Mouse (Mus musculus): ENCODE measurements around the gene Gpr18.

DNA sequence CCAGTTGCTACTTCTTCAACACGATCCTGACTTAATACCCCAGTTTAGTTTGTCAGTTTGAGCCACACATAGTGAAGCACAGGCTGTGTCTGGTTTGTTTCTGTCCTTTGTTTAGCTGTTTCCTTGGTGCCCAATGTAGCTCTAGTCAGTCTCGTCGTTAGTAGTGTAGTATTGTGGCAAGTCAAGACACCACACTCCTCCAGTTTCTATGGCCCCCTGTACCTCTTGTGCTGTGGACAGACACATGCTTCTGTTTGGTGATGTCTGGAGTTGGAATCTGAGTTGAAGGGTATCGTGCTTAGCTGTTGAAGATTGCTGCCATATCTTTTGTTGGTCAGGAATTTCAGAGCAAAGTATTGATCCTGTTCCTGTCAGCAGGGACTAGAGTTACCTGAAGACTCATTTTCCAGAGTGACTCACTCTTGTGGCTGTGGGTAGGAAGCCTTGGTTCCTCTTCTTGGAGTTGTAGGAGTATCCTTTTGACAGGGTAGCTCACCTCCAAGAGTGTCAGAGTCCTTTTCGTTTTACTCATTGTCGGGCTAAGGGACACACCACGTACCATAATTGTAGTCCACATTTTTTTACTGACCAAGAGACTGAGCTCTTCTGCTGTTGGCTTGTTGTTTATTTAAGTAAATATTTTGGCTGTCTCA, 15.3 kb upstream of the Gpr18 start:
- TF ChIP-seq CTCF (IDR thresholded peaks at IDR 0.05; ENCODE audit: extremely low read depth, insufficient read depth, insufficient read length, insufficient replicate concordance) = no peak
- TF ChIP-seq POLR2A (IDR thresholded peaks at IDR 0.05; ENCODE audit: low read depth, low read length) = no peak
